Mouse (Mus musculus): ENCODE data around the gene Slc25a26.

DNA sequence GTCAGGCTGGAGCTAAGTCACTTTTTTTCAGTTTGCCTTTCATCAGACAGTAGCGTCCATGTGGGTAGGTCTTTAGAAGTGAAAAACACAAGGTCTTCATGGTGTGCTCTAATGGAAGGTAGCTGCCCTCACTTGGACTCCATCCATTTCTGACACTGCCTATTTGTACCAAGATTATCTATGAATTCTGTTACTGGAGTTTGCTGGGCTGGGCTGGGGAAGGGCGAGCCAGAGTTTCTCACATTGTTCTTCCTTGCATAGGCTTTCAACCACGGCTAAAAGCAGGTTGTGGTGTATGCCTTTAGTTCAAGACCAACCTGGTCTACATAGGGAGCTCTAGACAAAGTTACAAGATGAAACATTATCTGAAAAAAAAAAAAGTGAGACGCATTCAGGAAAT lies 84.8 kb downstream of the Slc25a26 start:
- TF ChIP-seq CTCF (IDR thresholded peaks at IDR 0.05) (no peak), EP300 (IDR thresholded peaks at IDR 0.05) (no peak)
